Mouse (Mus musculus) embryo, embryonic 10.5 days (tissue): ENCODE measurements at regions not wholly inside any gene's neighbourhood (a gene's known extent, or its start where the extent isn't known, plus 50 kb on each side); places are given as distances from the start of the nearest gene placed in this dataset.

Experiments
- DNase-seq: peaks from one replicate; pipeline ENCODE4 v3.0.0-alpha.2; 2015; ENCODE audit warnings: low spot score

GRCm38 (mm10) chr15:25305801-25306200, 107.8 kb downstream of the Basp1 start:
- no peak for DNase-seq

GRCm38 (mm10) chr15:25303379-25303778, 110.2 kb downstream of the Basp1 start:
- no peak for DNase-seq

DNA sequence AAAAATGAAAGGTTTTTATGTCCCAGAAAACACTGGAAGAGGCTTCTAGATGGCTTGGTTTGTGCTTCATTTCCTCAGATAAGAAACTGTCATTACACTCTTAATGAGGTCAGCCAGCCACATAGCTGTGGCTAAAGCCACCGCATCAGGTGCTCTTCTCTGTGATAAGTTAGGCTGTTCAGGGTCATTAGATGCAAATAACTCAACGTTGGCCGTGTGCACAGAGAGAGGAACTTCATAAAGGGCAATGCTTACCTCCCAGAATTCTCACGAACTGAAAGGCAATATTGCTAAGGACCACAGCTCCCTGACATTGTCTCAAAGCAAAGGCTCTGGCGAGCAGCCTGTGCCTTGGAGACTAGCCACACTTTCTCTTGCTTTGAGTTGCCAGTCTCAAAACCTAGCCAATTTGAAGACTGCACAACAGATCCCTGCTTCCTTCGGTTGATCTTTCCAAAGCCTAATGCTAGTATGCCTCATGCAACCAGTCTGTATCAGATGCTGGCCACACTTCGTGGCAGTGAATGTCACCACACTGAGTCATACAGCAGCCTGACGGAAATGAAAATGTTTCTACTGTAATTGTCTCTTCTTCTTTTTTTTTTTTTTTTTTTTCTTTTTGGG, 110.8 kb downstream of the Basp1 start:
- no peak for DNase-seq

DNA sequence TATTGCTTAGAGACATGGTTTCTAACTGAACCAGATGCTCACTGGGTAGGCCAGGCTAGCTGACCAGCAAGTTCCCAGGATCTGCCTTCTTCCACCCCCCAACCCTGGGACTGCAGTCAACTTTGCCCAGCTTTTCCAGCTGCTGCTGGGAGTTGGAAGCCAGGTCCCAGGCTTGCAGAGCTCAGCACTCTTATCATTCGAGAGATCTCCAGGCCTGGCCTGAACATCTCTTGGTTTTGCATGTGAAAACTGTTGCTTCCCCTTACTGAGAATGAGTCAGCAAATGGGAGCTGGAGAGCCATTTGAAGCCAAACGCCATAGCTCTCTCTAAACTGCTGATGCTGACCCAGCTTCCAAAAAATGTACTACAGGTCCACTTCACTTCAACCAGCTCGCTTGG, 111.8 kb downstream of the Basp1 start:
- DNase-seq, result no peak

- no peak for DNase-seq
These were observed 116.3 kb downstream of the Basp1 start for GRCm38 (mm10) chr15:25297278-25297677.

GRCm38 (mm10) chr15:25296714-25297113, 116.8 kb downstream of the Basp1 start:
- DNase-seq, result no peak

- no peak for DNase-seq
These were observed 117.8 kb downstream of the Basp1 start for GRCm38 (mm10) chr15:25295753-25296152.

GRCm38 (mm10) chr15:25291231-25291691, 122.3 kb downstream of the Basp1 start:
- DNase-seq, result no peak

- DNase-seq, result no peak
These were observed 125.7 kb downstream of the Basp1 start for GRCm38 (mm10) chr15:25287850-25288249.

DNA sequence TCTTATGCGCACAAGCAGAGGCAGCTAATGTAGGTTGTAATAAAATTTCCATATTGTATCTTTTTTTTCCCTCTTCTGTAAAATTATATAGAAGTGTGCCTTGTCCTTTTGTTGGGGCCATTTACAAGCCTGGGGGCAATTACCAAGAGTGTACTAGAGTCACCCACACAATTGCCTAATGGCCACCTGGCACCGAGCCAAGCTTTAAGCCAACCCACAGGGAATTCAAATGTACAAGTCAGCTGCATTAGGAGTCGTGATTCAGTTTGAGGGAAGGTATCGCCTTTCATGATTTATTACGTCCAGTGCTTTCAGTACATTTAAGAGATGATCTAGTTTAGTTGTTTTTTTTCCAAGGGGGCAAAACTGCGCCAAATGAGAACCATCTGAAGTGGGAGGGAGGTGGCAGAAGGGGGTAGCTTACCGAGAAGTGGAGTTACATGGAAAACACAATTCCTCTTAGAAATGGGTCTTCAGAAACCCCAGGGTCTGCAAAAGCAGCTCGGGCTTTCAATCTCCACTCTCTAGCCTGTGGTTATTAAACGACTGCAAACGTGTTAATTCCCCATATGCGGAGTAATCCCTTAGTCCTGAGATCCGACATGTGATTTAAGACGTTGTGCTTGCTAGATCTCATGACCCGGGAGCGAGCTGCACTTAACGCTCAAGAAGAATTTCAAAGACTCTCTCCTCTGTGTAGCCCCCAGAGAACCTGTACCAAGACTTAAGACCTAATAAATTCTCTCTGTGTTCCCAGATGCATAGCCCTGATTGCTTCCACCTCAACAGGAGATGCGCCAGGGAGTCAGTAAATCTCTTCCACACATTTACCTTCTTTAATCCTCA, 129.0 kb downstream of the Basp1 start:
- peak; percentile 66 for DNase-seq

GRCm38 (mm10) chr15:25283713-25284112, 129.9 kb downstream of the Basp1 start:
- DNase-seq, result no peak

DNA sequence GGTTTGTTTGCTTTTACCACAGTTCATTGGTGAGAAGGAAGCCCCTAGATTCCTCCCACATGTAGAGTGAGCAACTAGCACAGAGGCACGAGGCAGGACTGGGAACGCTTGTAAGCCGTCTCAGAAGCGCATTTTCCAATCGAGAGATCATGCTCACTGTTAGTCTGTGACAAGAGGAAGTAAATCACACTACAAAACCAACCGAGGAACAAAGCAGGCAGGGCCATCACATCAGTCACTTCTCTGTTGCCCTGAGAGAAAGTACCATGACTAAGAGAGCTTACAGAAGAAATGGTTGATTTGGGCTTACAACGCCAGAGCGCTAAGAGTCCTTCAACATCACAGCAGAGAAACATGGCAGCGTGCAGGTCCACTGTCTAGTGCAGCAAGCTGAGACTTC, 131.2 kb downstream of the Basp1 start:
- DNase-seq, result no peak

GRCm38 (mm10) chr15:25281942-25282341, 131.6 kb downstream of the Basp1 start:
- no peak for DNase-seq

GRCm38 (mm10) chr15:25278317-25279156, 135.0 kb downstream of the Basp1 start:
- DNase-seq, result no peak

GRCm38 (mm10) chr15:25276227-25276626, 137.3 kb downstream of the Basp1 start:
- DNase-seq, result peak; percentile 19

GRCm38 (mm10) chr15:25271886-25272285, 141.7 kb downstream of the Basp1 start:
- DNase-seq, result no peak

- DNase-seq, result no peak
These were observed 143.2 kb downstream of the Basp1 start for GRCm38 (mm10) chr15:25270349-25270748.

GRCm38 (mm10) chr15:25269345-25269996, 144.1 kb downstream of the Basp1 start:
- DNase-seq, result peak; percentile 19

GRCm38 (mm10) chr15:25268436-25268835, 145.1 kb downstream of the Basp1 start:
- DNase-seq, result no peak

DNA sequence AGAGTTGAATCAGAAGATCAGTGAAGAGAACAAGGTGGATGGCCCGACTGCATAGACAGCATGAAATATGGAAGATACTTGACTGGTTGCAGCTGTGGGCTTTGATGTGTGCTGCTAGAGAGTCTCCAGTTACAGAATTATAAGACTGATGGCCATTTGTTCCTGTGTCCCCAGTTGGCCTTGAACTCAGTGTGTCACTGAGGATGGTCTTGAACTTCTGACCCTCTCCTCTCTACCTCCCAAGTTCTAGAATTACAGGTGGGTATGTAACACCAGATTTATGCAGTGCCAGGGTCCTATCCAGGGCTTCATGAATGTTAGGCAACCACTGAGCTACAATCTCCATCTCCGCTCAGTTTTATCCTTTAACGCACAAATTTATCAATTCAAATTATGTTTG, 146.1 kb downstream of the Basp1 start:
- DNase-seq, result peak; percentile 30

DNA sequence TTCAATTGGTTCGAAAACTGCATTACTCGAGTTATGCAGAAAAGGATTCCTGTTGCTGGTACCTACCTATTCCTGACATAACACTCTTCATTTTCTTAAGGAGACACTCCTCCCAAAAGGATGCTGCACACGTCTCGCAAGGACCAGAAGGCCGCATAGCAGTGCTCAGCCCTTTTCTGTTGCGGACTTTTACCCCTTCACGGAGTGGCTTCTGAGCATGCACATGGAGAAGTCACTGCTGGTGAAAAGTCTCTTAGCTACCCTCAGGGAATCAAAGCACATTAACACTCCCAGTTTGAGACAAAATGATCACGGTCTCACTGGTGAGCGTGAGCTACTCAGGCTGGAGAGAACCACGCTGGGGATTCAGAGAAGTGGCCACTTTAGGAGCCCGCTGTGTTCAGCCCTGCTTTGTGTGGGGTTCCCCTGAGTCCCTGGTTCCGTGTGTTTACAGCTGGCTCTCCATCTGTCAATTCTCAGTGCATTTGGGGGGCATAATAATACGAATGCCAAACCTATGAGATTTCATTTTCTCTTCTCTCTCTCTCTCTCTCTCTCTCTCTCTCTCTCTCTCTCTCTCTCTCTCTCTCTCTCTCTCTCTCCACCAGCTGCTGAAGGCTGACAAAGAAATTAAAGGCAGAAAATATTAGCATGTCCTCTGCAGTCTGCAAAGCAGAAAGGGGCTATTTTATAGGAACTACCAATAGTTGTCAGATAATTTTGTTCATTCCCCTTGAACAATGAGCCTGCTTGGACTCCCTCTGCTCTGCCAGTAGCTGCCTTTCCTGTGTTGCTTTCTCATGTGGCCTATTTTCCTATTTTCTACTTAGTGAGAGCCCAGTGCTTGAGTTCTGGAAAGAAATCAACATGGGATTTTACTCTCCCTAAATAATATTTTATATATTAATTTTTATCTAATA, 160.7 kb downstream of the Basp1 start:
- no peak for DNase-seq
